Mouse (Mus musculus): ENCODE results near the gene Gm19345. TPM values are rescaled to one million over a fixed set of nuclear protein-coding genes. Genes with fewer than 3 reads are reported as not detected.

Gene Gm19345
- total RNA-seq, 1 experiment: 0.36 TPM

DNA sequence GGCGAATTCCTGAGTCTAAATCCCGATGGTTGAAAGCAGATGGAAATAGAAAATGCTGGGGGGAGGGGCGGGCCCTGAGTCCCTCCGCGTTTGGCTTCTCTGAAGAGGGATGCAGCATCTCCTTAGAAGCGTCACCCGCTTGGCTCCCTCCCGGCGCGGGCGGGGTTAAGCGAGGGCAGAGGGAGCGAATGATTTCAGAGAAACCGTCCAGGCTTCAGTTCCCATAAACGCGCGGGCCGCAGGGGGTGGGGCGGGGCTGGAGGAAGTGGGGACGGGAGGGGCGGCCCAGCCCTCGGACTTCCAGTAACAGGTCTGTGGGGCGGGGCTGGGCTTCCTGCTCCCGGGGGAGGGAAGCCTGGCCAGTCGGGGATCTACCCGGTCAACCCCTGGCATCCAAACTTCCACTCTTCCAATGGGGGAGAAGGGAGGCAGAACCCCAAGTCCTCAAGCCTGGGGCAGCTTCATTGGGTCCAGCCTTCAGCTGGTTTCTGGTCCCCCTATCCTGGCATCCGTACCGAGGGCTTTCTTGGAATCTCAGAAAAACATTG, 35.5 kb upstream of the Gm19345 start:
- in situ Hi-C loops (cut with MboI; ENCODE audit: low sequenced_read_pairs in 2 of 2, unreplicated experiment in 2 of 2): loop anchor here in 1 of 2 experiments (10.0 kb wide), 1 partner anchor 61 kb away; the partner anchor contains the start of gene Nectin2
- Histone ChIP-seq H3K4me1 (ENCODE audit: control insufficient read depth in 2 of 2, insufficient read depth in 2 of 2, low read length in 2 of 2, poor library complexity in 1 of 2) (peaks cover 8 to 26% of the 10 kb centered on the region in 2 experiments; a peak in 3 of 4 replicates), H3K27ac (ENCODE audit: insufficient read depth, low read depth, low read length, poor library complexity, severe bottlenecking) (peak overlapping the region; percentile 99), H3K9me3 (ENCODE audit: control insufficient read depth, insufficient read depth, low read depth, low read length) (no peaks in the 10 kb centered on the region), H3K9ac (ENCODE audit: insufficient read depth, low read depth, low read length, poor library complexity, severe bottlenecking) (peak overlapping the region; percentile 81), H3K4me3 (ENCODE audit: insufficient read depth in 1 of 2, low read depth in 1 of 2, low read length in 2 of 2, poor library complexity in 1 of 2, severe bottlenecking in 1 of 2) (peak overlapping the region; percentile 69 to 77), H3K36me3 (ENCODE audit: control insufficient read depth, insufficient read depth, low read length, poor library complexity, severe bottlenecking) (peaks cover 11% of the 10 kb centered on the region; the same call in 1 of the 2 replicates)
- DNase-seq (ENCODE audit: low read depth, low spot score): peak; percentile 96
- TF ChIP-seq HCFC1 (IDR thresholded peaks at IDR 0.05; ENCODE audit: borderline replicate concordance, insufficient read depth, low read length) (no peak), CHD2 (IDR thresholded peaks at IDR 0.05; ENCODE audit: low read depth, low read length) (no peak), ZNF384 (IDR thresholded peaks at IDR 0.05; ENCODE audit: low read depth, low read length) (no peak), ZC3H11A (IDR thresholded peaks at IDR 0.05; ENCODE audit: borderline replicate concordance, low read depth, low read length) (no peak), MAFK (IDR thresholded peaks at IDR 0.05; ENCODE audit: insufficient read depth, low read depth, low read length) (no peak)

DNA sequence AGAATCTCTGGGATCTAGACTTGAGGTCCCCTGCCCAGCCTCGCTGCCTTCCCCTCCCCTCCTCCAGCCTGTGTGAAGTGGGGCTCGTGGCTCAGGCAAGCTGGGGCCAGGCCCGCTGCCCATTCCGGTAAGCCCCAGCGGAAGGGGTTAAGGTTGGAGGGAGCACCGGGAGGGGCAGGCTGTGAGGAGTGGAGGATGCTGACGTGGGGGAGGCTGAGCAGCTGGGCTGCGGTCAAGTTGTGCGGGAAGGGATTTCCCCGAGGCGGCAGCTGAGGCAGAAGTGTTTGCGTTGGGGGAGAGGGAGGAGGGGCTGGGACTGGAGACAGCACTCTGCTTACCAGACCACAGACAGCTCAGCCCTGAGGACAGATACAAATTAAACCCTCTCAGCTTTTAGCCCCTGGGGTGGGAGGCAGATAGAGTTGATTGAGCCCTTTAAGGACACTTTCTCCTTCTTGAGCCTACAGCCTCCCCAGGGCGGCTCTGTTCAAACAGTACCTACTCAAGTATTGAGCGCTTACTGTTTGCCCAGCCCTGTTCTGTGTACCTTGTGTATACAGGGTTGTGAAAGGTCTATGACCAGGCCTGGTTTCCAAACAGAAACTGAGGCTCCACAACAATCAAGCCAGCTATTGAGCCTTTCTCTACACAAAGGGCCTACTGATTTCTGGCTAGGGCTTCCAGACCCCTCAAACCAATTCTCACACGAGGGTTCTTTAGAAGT, 34.3 kb upstream of the Gm19345 start:
- in situ Hi-C loops (cut with MboI; ENCODE audit: low sequenced_read_pairs in 2 of 2, unreplicated experiment in 2 of 2): loop anchor here in 1 of 2 experiments (10.0 kb wide), 1 partner anchor 63 kb away; the partner anchor contains the start of gene Nectin2
- no peaks in the 10 kb centered on the region for H3K9me3 ChIP-seq (ENCODE audit: control insufficient read depth, insufficient read depth, low read depth, low read length)

DNA sequence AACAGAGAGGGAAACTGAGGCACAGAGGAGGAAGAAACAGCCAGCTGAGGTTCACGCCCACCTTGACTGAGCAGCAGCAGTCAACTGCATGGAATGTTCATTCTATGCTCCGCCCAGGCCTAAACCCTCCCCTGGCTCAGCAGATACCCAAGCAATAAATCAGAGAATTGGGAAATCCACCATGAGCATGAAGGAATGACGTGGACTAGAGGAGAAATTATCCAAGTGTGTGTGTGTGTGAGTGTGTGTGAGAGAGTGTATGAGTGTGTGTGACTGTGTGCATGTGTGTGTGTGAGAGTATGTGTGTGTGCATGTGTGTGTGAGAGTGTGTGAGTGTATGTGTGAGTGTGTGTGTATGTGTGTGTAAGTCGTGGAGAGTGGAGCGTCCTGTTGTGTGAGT, 33.4 kb upstream of the Gm19345 start:
- Histone ChIP-seq H3K9me3 (ENCODE audit: control insufficient read depth, insufficient read depth, low read depth, low read length) (no peaks in the 10 kb centered on the region), H3K9ac (ENCODE audit: insufficient read depth, low read depth, low read length, poor library complexity, severe bottlenecking) (no peak overlapping the region), H3K27ac (ENCODE audit: insufficient read depth, low read depth, low read length, poor library complexity, severe bottlenecking) (peak overlapping the region; percentile 94; the same call in 1 of the 2 replicates), H3K4me1 (ENCODE audit: control insufficient read depth in 2 of 2, insufficient read depth in 2 of 2, low read length in 2 of 2, poor library complexity in 1 of 2) (peaks cover 9 to 30% of the 10 kb centered on the region in 2 experiments; a peak in 3 of 4 replicates), H3K4me3 (ENCODE audit: insufficient read depth in 1 of 2, low read depth in 1 of 2, low read length in 2 of 2, poor library complexity in 1 of 2, severe bottlenecking in 1 of 2) (no peak overlapping the region), H3K36me3 (ENCODE audit: control insufficient read depth, insufficient read depth, low read length, poor library complexity, severe bottlenecking) (peaks cover 9% of the 10 kb centered on the region; the same call in 1 of the 2 replicates)
- in situ Hi-C loops (cut with MboI; ENCODE audit: low sequenced_read_pairs in 2 of 2, unreplicated experiment in 2 of 2): loop anchor here in 1 of 2 experiments (10.0 kb wide), 1 partner anchor 64 kb away; the partner anchor contains the start of gene Nectin2
- no peak for DNase-seq (ENCODE audit: low read depth, low spot score)
- TF ChIP-seq HCFC1 (IDR thresholded peaks at IDR 0.05; ENCODE audit: borderline replicate concordance, insufficient read depth, low read length) (no peak), CHD2 (IDR thresholded peaks at IDR 0.05; ENCODE audit: low read depth, low read length) (no peak), ZNF384 (IDR thresholded peaks at IDR 0.05; ENCODE audit: low read depth, low read length) (no peak), ZC3H11A (IDR thresholded peaks at IDR 0.05; ENCODE audit: borderline replicate concordance, low read depth, low read length) (no peak)

More for the DNA sequence above, 34.3 kb upstream of the Gm19345 start:
- no peak for TF ChIP-seq ZNF384 (IDR thresholded peaks at IDR 0.05; ENCODE audit: low read depth, low read length)
- no peak for TF ChIP-seq ZC3H11A (IDR thresholded peaks at IDR 0.05; ENCODE audit: borderline replicate concordance, low read depth, low read length)
- TF ChIP-seq CHD2 (IDR thresholded peaks at IDR 0.05; ENCODE audit: low read depth, low read length): no peak
- TF ChIP-seq MAFK (IDR thresholded peaks at IDR 0.05; ENCODE audit: insufficient read depth, low read depth, low read length): no peak
- no peak for TF ChIP-seq HCFC1 (IDR thresholded peaks at IDR 0.05; ENCODE audit: borderline replicate concordance, insufficient read depth, low read length)
- H3K4me1 ChIP-seq (ENCODE audit: control insufficient read depth in 2 of 2, insufficient read depth in 2 of 2, low read length in 2 of 2, poor library complexity in 1 of 2): peaks cover 9 to 31% of the 10 kb centered on the region in 2 experiments; a peak in 3 of 4 replicates
- H3K27ac ChIP-seq (ENCODE audit: insufficient read depth, low read depth, low read length, poor library complexity, severe bottlenecking): peak overlapping the region; percentile 94
- peaks cover 9% of the 10 kb centered on the region; the same call in 1 of the 2 replicates for H3K36me3 ChIP-seq (ENCODE audit: control insufficient read depth, insufficient read depth, low read length, poor library complexity, severe bottlenecking)
- peak overlapping the region; percentile 69 to 77 for H3K4me3 ChIP-seq (ENCODE audit: insufficient read depth in 1 of 2, low read depth in 1 of 2, low read length in 2 of 2, poor library complexity in 1 of 2, severe bottlenecking in 1 of 2)
- peak; percentile 68 for DNase-seq (ENCODE audit: low read depth, low spot score)
- H3K9ac ChIP-seq (ENCODE audit: insufficient read depth, low read depth, low read length, poor library complexity, severe bottlenecking): peak overlapping the region; percentile 81

DNA sequence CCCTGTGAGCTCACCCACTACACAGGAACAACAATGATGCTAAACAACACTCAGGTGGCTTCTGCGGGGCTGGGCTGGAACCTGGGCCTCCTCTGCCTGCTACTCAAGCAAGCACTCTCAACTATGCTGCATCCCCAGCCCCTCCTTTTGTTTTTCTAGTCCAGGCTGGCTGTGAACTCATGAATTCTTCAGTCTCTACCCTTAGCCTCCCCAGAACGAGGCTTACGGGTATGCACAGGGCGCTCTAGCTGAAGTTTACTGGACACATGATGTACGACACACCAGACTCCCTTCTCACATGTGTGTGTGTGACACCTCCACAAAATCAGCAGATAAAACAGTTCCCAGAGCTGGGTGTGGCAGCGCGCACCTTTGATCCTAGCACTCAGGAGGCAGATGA, 32.9 kb upstream of the Gm19345 start:
- Histone ChIP-seq H3K4me1 (ENCODE audit: control insufficient read depth in 2 of 2, insufficient read depth in 2 of 2, low read length in 2 of 2, poor library complexity in 1 of 2) (peaks cover 9 to 32% of the 10 kb centered on the region in 2 experiments; a peak in 3 of 4 replicates), H3K9ac (ENCODE audit: insufficient read depth, low read depth, low read length, poor library complexity, severe bottlenecking) (peak overlapping the region; percentile 49; the same call in 1 of the 2 replicates), H3K27ac (ENCODE audit: insufficient read depth, low read depth, low read length, poor library complexity, severe bottlenecking) (peak overlapping the region; percentile 67; the same call in 1 of the 2 replicates), H3K4me3 (ENCODE audit: insufficient read depth in 1 of 2, low read depth in 1 of 2, low read length in 2 of 2, poor library complexity in 1 of 2, severe bottlenecking in 1 of 2) (no peak overlapping the region), H3K36me3 (ENCODE audit: control insufficient read depth, insufficient read depth, low read length, poor library complexity, severe bottlenecking) (peaks cover 9% of the 10 kb centered on the region; the same call in 1 of the 2 replicates), H3K9me3 (ENCODE audit: control insufficient read depth, insufficient read depth, low read depth, low read length) (no peaks in the 10 kb centered on the region)
- TF ChIP-seq ZC3H11A (IDR thresholded peaks at IDR 0.05; ENCODE audit: borderline replicate concordance, low read depth, low read length): no peak
- no peak for TF ChIP-seq HCFC1 (IDR thresholded peaks at IDR 0.05; ENCODE audit: borderline replicate concordance, insufficient read depth, low read length)
- no peak for TF ChIP-seq CHD2 (IDR thresholded peaks at IDR 0.05; ENCODE audit: low read depth, low read length)
- TF ChIP-seq MAFK (IDR thresholded peaks at IDR 0.05; ENCODE audit: insufficient read depth, low read depth, low read length): no peak
- no peak for TF ChIP-seq ZNF384 (IDR thresholded peaks at IDR 0.05; ENCODE audit: low read depth, low read length)
- in situ Hi-C loops (cut with MboI; ENCODE audit: low sequenced_read_pairs in 2 of 2, unreplicated experiment in 2 of 2): loop anchor here in 1 of 2 experiments (10.0 kb wide), 1 partner anchor 64 kb away; the partner anchor contains the start of gene Nectin2
- DNase-seq (ENCODE audit: low read depth, low spot score): no peak
